Mouse (Mus musculus): ENCODE measurements around the gene Susd1.

- no peak for TF ChIP-seq POLR2A (IDR thresholded peaks at IDR 0.05; ENCODE audit: low read depth, low read length)
- no peak for TF ChIP-seq CTCF (conservative IDR thresholded peaks at IDR 0.05; ENCODE audit: insufficient read depth, insufficient read length, low read depth, low read length)
Observed at GRCm38 (mm10) chr4:59359921-59360320, 78.5 kb downstream of the Susd1 start.
